Mouse (Mus musculus): ENCODE results near the gene Arf4. TPM values are rescaled to one million over a fixed set of nuclear protein-coding genes. Genes with fewer than 3 reads are reported as not detected.

Gene Arf4
- polyA plus RNA-seq, 1 experiment from 2014 or later = 466 TPM

DNA sequence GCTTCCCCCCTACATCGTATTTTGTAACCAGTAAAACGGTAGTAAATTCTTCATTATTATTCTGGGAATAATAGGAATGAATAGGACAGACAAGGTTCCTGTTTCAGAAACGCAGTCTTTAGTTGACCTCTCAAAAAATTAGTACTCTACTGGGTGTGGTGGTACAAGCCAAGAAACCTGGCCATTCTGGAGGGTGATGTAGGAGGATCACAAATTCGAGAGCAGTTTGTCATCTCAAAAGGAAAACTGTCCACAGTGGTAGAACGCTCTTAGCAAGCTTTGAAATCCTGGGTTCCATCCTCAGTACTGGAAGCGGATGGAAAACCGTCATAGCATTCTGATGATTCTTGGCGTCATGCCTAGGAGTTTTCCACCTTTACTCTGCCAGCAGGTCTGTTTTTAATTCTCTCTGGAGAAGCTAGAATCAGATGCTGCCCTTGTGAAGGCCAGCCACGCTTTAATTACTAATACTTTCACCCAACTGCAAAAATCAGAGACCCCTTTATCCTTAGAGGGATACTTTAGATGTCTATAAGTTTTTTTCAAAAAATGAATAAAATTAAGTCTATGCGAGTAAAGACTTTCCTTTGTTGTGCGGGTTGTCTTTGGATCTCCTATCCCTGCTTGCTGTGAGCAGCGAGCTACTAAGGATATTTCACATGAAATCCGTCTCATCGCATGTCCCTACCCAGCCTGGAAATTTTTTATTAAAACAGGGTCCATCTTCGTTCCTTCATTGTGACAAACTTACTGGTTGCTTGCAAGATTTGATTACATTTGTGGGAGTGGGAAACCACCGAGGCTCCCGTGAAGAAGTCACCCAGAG, 636 bp upstream of the Arf4 start:
- peak; percentile 10; the same call in 1 of the 2 replicates for ATAC-seq (ENCODE audit: insufficient number of reproducible peaks, low FRiP score)
- WGBS = 22% methylated on average over 17 of the region's 17 CpGs

DNA sequence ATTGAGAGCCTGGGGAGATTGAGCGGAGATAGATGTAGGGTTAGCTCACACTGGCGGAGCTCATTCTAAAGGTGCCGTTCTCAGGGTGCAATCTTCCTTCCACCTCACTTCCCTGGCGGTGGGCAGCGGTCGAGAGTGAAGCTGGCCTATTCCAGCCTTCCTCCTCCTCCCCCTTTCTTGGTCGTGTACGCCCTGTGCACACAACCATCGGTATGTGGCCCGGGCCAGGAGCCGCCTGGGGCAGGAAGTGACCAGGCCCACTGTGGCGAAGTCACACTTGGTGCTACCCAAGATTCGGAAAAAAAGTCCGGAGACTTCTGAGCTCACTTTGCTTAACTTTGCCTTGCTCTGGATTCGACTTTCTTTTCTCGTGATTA, 822 bp downstream of the Arf4 start:
- H3K27me3 ChIP-seq (replicated peaks) = no peaks in the 10 kb centered on the region
- H3K9me3 ChIP-seq (replicated peaks) = no peaks in the 10 kb centered on the region
- H3K4me1 ChIP-seq (replicated peaks) = peaks cover 10% of the 10 kb centered on the region; the same call in 1 of the 2 replicates
- H3K27ac ChIP-seq (ENCODE audit: poor library complexity, severe bottlenecking) = peak overlapping the region; percentile 96
- peak overlapping the region; percentile 68 for H3K4me2 ChIP-seq
- peak overlapping the region; percentile 88 for H3K4me3 ChIP-seq
- peak; percentile 55 for ATAC-seq (ENCODE audit: insufficient number of reproducible peaks, low FRiP score)
- peak overlapping the region; percentile 97 for H3K9ac ChIP-seq
- WGBS = 0% methylated on average over 16 of the region's 16 CpGs
- H3K36me3 ChIP-seq = 0 out of 2 replicates have a peak, but pooled peaks cover 5% of the 10 kb centered on the region

More for the DNA sequence above, 636 bp upstream of the Arf4 start:
- Histone ChIP-seq H3K9ac (peak overlapping the region; percentile 66), H3K36me3 (peaks cover 8% of the 10 kb centered on the region; the same call in 1 of the 2 replicates), H3K4me2 (peak overlapping the region; percentile 58), H3K4me3 (peak overlapping the region; percentile 88), H3K4me1 (replicated peaks) (0 out of 2 replicates have a peak, but pooled peaks cover 7% of the 10 kb centered on the region), H3K9me3 (replicated peaks) (no peaks in the 10 kb centered on the region), H3K27me3 (replicated peaks) (no peaks in the 10 kb centered on the region), H3K27ac (ENCODE audit: poor library complexity, severe bottlenecking) (peak overlapping the region; percentile 96)

DNA sequence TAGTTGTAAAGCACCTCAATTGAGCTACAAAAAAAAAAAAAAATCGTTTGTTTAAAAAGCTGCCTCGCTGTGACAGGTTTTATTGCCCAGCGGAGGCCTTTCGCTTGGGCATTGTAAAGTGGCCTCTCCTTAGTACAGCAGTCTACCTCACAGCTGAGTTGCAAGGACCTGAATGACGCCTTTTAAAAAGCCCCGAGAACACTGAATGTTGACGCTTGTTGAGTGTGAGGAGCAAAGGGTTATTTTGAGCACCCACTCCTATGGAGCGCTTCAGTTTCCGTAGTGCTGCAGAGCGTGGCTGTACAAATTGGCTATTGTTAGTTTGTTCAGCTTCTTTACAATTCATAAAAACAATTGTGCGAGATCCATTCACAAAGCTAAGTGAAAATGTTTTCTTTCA, 1.4 kb downstream of the Arf4 start:
- no peaks in the 10 kb centered on the region for H3K9me3 ChIP-seq (replicated peaks)
- H3K9ac ChIP-seq = peak overlapping the region; percentile 97
- ATAC-seq (ENCODE audit: insufficient number of reproducible peaks, low FRiP score) = no peak
- H3K27me3 ChIP-seq (replicated peaks) = no peaks in the 10 kb centered on the region
- 0 out of 2 replicates have a peak, but pooled peaks cover 5% of the 10 kb centered on the region for H3K36me3 ChIP-seq
- WGBS = 6% methylated on average over 11 of the region's 11 CpGs
- peak overlapping the region; percentile 88 for H3K4me3 ChIP-seq
- peak overlapping the region; percentile 68 for H3K4me2 ChIP-seq
- H3K27ac ChIP-seq (ENCODE audit: poor library complexity, severe bottlenecking) = peak overlapping the region; percentile 96; the same call in 1 of the 2 replicates
- H3K4me1 ChIP-seq (replicated peaks) = peaks cover 10% of the 10 kb centered on the region; the same call in 1 of the 2 replicates

DNA sequence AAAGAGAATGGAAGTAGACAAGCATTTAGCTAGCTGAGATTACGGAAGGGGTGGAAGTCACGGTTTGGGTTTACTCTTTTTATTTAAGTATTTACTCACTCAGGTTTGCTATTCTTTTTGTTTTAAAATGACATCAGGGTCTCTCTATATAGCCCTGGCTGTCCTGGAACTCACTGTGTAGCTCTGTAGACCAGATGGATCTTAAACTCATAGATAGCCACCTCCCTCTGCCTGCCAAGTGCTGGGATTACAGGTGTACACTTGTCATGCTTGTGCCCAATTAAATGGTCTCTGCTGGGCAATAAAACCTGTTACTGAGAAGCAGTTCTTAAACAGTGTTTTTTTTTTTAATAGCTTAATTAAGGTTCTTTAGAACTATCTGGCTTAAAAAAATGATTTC, 2.1 kb downstream of the Arf4 start:
- peaks cover 10% of the 10 kb centered on the region; the same call in 1 of the 2 replicates for H3K4me1 ChIP-seq (replicated peaks)
- peak overlapping the region; percentile 88 for H3K4me3 ChIP-seq
- no peak overlapping the region for H3K27ac ChIP-seq (ENCODE audit: poor library complexity, severe bottlenecking)
- no peaks in the 10 kb centered on the region for H3K27me3 ChIP-seq (replicated peaks)
- ATAC-seq (ENCODE audit: insufficient number of reproducible peaks, low FRiP score) = no peak
- 0 out of 2 replicates have a peak, but pooled peaks cover 5% of the 10 kb centered on the region for H3K36me3 ChIP-seq
- H3K9ac ChIP-seq = peak overlapping the region; percentile 68
- peak overlapping the region; percentile 68 for H3K4me2 ChIP-seq
- 55% methylated on average over 2 of the region's 2 CpGs for WGBS
- H3K9me3 ChIP-seq (replicated peaks) = no peaks in the 10 kb centered on the region

DNA sequence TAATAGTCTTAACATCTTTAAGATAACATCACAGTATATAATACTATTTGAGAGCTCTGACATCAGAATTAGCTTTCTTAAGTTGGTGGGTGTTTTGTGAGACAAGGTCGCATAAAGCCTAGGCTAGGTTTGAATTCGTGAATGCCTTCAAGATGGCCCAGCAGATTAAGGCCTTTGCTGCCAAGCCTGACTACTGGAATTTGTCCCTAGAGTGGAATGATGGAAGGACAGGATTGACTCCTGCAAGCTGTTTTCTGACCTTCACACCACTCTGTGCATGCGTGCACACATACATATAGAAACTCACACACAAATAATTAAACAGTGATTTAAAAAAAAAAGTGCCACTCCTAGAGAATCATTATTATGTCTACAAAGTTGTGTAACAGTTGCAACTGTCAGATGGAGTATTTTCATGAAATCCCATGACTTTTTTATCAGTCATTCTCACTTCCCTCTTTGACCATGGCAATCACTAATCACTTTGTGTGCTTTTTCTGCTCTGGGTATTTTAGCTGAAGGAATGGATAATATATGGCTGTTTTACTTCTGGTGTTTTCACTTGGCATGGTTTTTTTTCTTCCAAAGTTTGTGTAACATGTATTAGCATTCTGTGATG, 5.2 kb downstream of the Arf4 start:
- Histone ChIP-seq H3K4me3 (no peak overlapping the region), H3K4me1 (replicated peaks) (peaks cover 19% of the 10 kb centered on the region), H3K9ac (no peak overlapping the region), H3K4me2 (no peak overlapping the region), H3K27ac (ENCODE audit: poor library complexity, severe bottlenecking) (no peak overlapping the region), H3K9me3 (replicated peaks) (no peaks in the 10 kb centered on the region), H3K27me3 (replicated peaks) (no peaks in the 10 kb centered on the region), H3K36me3 (peaks cover 15% of the 10 kb centered on the region)
- ATAC-seq (ENCODE audit: insufficient number of reproducible peaks, low FRiP score) = no peak
- WGBS = 49% methylated on average over 3 of the region's 3 CpGs

DNA sequence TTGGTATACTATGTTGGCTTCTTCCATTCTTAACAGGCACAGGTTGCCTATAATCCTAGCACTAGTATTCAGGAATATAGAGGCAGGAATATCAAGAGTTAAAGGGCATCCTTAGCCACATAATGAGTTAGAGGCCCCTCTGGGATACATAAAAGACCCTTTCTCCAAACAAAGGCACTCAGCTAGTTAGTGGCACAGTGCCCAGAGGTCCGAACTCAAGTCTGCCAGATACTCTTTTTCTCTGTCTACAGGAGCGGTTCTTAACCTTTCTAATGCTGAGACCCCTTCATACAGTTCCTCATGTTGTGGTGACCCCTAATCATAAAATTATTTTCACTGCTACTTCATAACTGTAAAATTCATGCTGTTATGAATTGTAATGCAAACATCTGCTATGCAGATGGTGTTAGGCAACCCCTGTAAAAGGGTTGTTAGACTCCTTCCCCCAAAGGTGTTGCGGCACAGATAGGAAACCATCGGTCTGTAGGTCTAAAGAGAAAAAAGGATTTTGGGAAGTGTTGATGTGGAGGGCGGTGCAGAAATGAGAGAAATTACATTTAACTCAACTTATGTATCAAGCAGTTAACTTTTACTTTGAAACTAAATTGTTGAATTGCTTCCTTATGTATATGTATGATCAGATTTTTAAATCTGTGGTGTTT, 8.2 kb downstream of the Arf4 start:
- ATAC-seq (ENCODE audit: insufficient number of reproducible peaks, low FRiP score) = no peak
- Histone ChIP-seq H3K9me3 (replicated peaks) (no peaks in the 10 kb centered on the region), H3K36me3 (peaks cover 18% of the 10 kb centered on the region), H3K4me2 (peak overlapping the region; percentile 13; the same call in 1 of the 2 replicates), H3K27ac (ENCODE audit: poor library complexity, severe bottlenecking) (no peak overlapping the region), H3K27me3 (replicated peaks) (no peaks in the 10 kb centered on the region), H3K4me1 (replicated peaks) (peaks cover 13% of the 10 kb centered on the region), H3K4me3 (no peak overlapping the region), H3K9ac (no peak overlapping the region)
- 66% methylated on average over 5 of the region's 5 CpGs for WGBS

DNA sequence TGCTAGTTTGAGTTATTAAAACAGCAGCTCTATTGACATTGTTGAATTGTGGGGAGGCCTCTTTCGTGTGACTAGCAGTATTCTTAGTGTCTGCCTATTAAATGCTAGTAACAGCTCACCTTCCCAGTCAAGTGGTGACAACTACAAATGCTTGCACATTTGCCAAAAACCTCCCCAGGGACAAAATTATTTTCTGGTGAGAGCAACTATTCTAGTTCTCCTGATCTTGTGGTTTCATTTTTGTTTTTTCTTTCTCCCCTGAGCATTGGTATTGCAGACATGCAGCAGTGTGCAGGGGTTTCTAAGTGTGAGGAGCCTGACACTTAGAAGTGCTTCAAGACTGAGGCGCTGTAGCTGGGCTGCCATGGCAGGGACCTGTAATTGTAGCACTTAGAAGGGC, 9.9 kb downstream of the Arf4 start:
- H3K9me3 ChIP-seq (replicated peaks) = no peaks in the 10 kb centered on the region
- H3K4me1 ChIP-seq (replicated peaks) = peaks cover 13% of the 10 kb centered on the region
- H3K27me3 ChIP-seq (replicated peaks) = no peaks in the 10 kb centered on the region
- no peak overlapping the region for H3K9ac ChIP-seq
- H3K4me3 ChIP-seq = no peak overlapping the region
- 73% methylated on average over 2 of the region's 2 CpGs for WGBS
- no peak for ATAC-seq (ENCODE audit: insufficient number of reproducible peaks, low FRiP score)
- no peak overlapping the region for H3K27ac ChIP-seq (ENCODE audit: poor library complexity, severe bottlenecking)
- H3K36me3 ChIP-seq = peaks cover 30% of the 10 kb centered on the region
- no peak overlapping the region for H3K4me2 ChIP-seq

DNA sequence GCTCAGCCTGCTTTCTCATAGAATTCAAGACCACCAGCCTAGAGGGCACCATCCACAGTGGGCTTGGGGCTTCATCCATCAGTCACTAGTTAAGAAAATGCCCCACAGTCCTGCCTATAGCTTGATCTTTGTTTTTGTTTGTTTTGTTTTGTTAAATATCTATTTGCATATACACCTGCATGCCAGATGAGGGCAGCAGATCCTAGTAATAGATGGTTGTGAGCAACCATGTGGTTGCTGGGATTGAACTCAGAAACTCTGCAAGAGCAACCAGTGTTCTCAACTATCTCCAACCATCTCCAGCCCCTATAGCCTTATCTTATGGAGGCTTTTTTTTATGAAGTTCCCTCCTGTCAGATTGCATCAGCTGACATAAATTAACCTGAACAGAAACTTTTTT, 14.0 kb downstream of the Arf4 start:
- no peak overlapping the region for H3K4me2 ChIP-seq
- H3K4me3 ChIP-seq = no peak overlapping the region
- no peak overlapping the region for H3K9ac ChIP-seq
- H3K4me1 ChIP-seq (replicated peaks) = 0 out of 2 replicates have a peak, but pooled peaks cover 4% of the 10 kb centered on the region
- no peaks in the 10 kb centered on the region for H3K9me3 ChIP-seq (replicated peaks)
- ATAC-seq (ENCODE audit: insufficient number of reproducible peaks, low FRiP score) = no peak
- peaks cover 58% of the 10 kb centered on the region for H3K36me3 ChIP-seq
- no peak overlapping the region for H3K27ac ChIP-seq (ENCODE audit: poor library complexity, severe bottlenecking)
- H3K27me3 ChIP-seq (replicated peaks) = no peaks in the 10 kb centered on the region

DNA sequence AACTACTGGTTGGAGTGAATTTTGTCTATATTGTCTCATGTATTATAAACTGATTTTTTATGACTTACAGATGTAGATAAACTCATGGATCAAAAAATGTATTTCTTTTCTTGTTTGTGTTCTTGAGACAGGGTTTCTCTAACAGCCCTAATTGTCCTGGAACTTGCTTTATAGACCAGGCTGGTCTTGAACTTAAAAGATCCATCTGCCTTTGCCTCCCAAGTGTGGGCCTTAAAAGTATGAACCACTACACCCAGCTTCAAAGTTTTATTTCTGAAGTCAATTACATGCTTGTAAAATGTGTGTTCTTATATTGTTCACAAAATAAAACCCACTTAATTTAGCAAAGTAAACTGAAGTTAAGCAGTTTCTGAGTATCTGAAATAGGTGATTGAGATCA, 20.3 kb downstream of the Arf4 start:
- H3K4me1 ChIP-seq (replicated peaks) = peaks cover 4% of the 10 kb centered on the region
- no peak overlapping the region for H3K4me2 ChIP-seq
- H3K27me3 ChIP-seq (replicated peaks) = no peaks in the 10 kb centered on the region
- ATAC-seq (ENCODE audit: insufficient number of reproducible peaks, low FRiP score) = no peak
- peaks cover 37% of the 10 kb centered on the region for H3K36me3 ChIP-seq
- no peak overlapping the region for H3K9ac ChIP-seq
- H3K27ac ChIP-seq (ENCODE audit: poor library complexity, severe bottlenecking) = no peak overlapping the region
- no peak overlapping the region for H3K4me3 ChIP-seq
- no peaks in the 10 kb centered on the region for H3K9me3 ChIP-seq (replicated peaks)

DNA sequence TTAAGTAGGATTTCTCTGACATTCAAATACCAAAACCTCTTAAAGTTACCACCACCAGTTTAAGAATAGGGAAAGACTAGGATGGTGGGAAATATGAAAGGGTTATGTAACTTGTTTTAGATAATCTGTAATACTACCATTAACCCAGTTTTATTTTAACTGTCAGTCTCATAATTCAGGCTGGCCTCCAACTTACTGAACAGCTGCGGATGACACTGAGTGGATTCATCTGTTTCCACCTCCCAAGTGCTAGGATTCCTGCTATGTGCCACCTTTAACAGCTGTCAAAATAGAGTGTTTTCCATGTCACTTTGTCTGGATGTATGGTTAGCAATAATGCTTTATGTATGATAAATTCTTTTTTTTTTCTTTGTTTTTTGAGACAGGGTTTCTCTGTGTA, 22.4 kb downstream of the Arf4 start:
- Histone ChIP-seq H3K27me3 (replicated peaks) (no peaks in the 10 kb centered on the region), H3K4me1 (replicated peaks) (peaks cover 4% of the 10 kb centered on the region), H3K9me3 (replicated peaks) (no peaks in the 10 kb centered on the region), H3K9ac (no peak overlapping the region), H3K36me3 (peaks cover 25% of the 10 kb centered on the region), H3K4me2 (no peak overlapping the region), H3K27ac (ENCODE audit: poor library complexity, severe bottlenecking) (no peak overlapping the region), H3K4me3 (no peak overlapping the region)
- ATAC-seq (ENCODE audit: insufficient number of reproducible peaks, low FRiP score) = no peak
- 95% methylated on average over 1 of the region's 1 CpGs for WGBS

DNA sequence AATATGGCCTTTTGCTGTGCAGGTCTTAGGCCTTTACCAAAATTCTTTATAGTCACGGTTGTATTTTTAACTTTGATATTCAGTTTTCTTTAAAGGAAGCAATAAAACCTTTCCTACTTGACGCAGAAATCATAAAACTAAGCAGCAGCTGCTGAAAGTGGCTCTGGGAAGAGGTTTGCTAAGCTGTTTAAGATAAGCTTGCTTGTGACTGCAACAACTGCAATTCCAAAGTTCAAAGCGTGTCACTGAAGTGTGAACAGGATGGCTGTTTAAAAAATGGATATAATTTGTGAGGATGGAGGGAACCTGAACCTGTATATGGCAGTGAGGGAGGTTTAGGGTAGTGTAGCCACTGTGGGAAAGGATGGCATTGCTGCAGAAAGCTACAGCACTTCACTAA, 24.1 kb downstream of the Arf4 start:
- Histone ChIP-seq H3K27ac (ENCODE audit: poor library complexity, severe bottlenecking) (no peak overlapping the region), H3K27me3 (replicated peaks) (no peaks in the 10 kb centered on the region), H3K36me3 (peaks cover 28% of the 10 kb centered on the region), H3K9ac (no peak overlapping the region), H3K4me3 (no peak overlapping the region), H3K9me3 (replicated peaks) (no peaks in the 10 kb centered on the region), H3K4me1 (replicated peaks) (peaks cover 11% of the 10 kb centered on the region), H3K4me2 (no peak overlapping the region)
- WGBS = 61% methylated on average over 3 of the region's 3 CpGs
- no peak for ATAC-seq (ENCODE audit: insufficient number of reproducible peaks, low FRiP score)
